Mouse (Mus musculus) liver, adult 2 months (tissue): Measurements from ENCODE around the gene Eif4a1. TPM values are rescaled to one million over a fixed set of nuclear protein-coding genes. Genes with fewer than 3 reads are reported as not detected.

ENCODE experiments used
- DNase-seq: peaks from one replicate; pipeline ENCODE4 v3.0.0-alpha.2; 2011; ENCODE audit warnings: low read depth, low spot score; ENCODE audit errors: extremely low read depth
- H3K27ac ChIP-seq: fragments of 200-500 bp; replicated peaks from 2 replicates; pipeline ENCODE4 v1.5.1; 2012; ENCODE audit warnings: low read depth, mild to moderate bottlenecking, control low read depth, inconsistent platforms, low read length; ENCODE audit not compliant: insufficient read depth
- H3K27me3 ChIP-seq: fragments of 200-500 bp; 2 replicates; pipeline ENCODE4 v1.6.1; 2012; ENCODE audit warnings: mild to moderate bottlenecking, moderate library complexity, low read length, inconsistent platforms; ENCODE audit not compliant: control insufficient read depth, insufficient read depth
- H3K36me3 ChIP-seq: fragments of 200-500 bp; 2 replicates; pipeline ENCODE4 v1.6.1; 2012; ENCODE audit warnings: low read length, inconsistent platforms; ENCODE audit not compliant: control insufficient read depth, insufficient read depth
- H3K4me1 ChIP-seq: fragments of 200-500 bp; 2 replicates; pipeline ENCODE4 v1.6.1; 2011; ENCODE audit warnings: low read length; ENCODE audit not compliant: control insufficient read depth, insufficient read depth
- H3K4me3 ChIP-seq: fragments of 200-500 bp; 2 replicates; pipeline ENCODE4 v1.5.1; 2011; ENCODE audit warnings: low read depth, mild to moderate bottlenecking, control low read depth, low read length, moderate library complexity; ENCODE audit not compliant: insufficient read depth
- H3K79me2 ChIP-seq: fragments of 200-500 bp; 2 replicates; pipeline ENCODE4 v1.6.1; 2012; ENCODE audit warnings: inconsistent platforms, mild to moderate bottlenecking, low read length, moderate library complexity; ENCODE audit not compliant: control insufficient read depth, insufficient read depth
- H3K9ac ChIP-seq: fragments of 200-500 bp; 2 replicates; pipeline ENCODE4 v1.6.1; 2012; ENCODE audit warnings: low read depth, mild to moderate bottlenecking, control low read depth, inconsistent platforms, low read length
- CTCF ChIP-seq: fragments of 200-500 bp; IDR thresholded peaks from 2 replicates; pipeline ENCODE4 v1.5.1; 2011; ENCODE audit warnings: low read depth, low read length, control low read depth
- POLR2A ChIP-seq: fragments of 200-500 bp; IDR thresholded peaks from 2 replicates; pipeline ENCODE4 v1.6.1; 2011; ENCODE audit warnings: low read length, control low read depth; ENCODE audit not compliant: insufficient read depth; ENCODE audit errors: extremely low read depth
- WGBS: fragments of 180-500 bp; shearing (Covaris S2); methylation state at CpG from one replicate; pipeline ENCODE4 v1.1.7; 2018; 5-methylcytosine and 5-hydroxymethylcytosine counted together
- polyA plus RNA-seq: library from polyadenylated mRNA; depleted of rRNA; stranded (reverse); fragments of >200 nt; gene quantifications from 2 replicates; pipeline ENCODE4 v1.2.3, GENCODE M21; 2012
- total RNA-seq: library from RNA; depleted of rRNA; stranded (reverse); fragments of >200 nt; gene quantifications from 2 replicates; pipeline ENCODE4 v1.2.3, GENCODE M21; 2014

The Eif4a1 gene
- total and polyA plus RNA-seq, 2 experiments = 221 to 370 TPM

GRCm38 (mm10) chr11:69665457-69665960, 6.7 kb downstream of the Eif4a1 start:
- DNase-seq = no peak
- peaks cover 12% of the 10 kb centered on the region for H3K4me1 ChIP-seq
- H3K79me2 ChIP-seq = no peaks in the 10 kb centered on the region; the same call in 1 of the 2 replicates
- WGBS = 66% methylated on average over 9 of the region's 9 CpGs
- H3K9ac ChIP-seq = peak overlapping the region; percentile 16
- TF ChIP-seq POLR2A (no peak), CTCF (no peak)
- no peaks in the 10 kb centered on the region for H3K27me3 ChIP-seq
- H3K4me3 ChIP-seq = peak overlapping the region; percentile 23
- H3K27ac ChIP-seq = 0 out of 2 replicates have a peak overlapping the region, but pooled peaks have one; percentile 10
- peaks cover 32% of the 10 kb centered on the region for H3K36me3 ChIP-seq

GRCm38 (mm10) chr11:69664841-69665240, 7.4 kb downstream of the Eif4a1 start:
- Histone ChIP-seq H3K9ac (no peak overlapping the region), H3K27ac (no peak overlapping the region), H3K79me2 (no peaks in the 10 kb centered on the region; the same call in 1 of the 2 replicates), H3K36me3 (peaks cover 26% of the 10 kb centered on the region), H3K4me1 (peaks cover 9% of the 10 kb centered on the region), H3K4me3 (no peak overlapping the region), H3K27me3 (no peaks in the 10 kb centered on the region)
- TF ChIP-seq POLR2A (no peak), CTCF (no peak)
- no peak for DNase-seq
- 87% methylated on average over 7 of the region's 7 CpGs for WGBS

- TF ChIP-seq CTCF (no peak), POLR2A (no peak)
- Histone ChIP-seq H3K27me3 (no peaks in the 10 kb centered on the region), H3K36me3 (peaks cover 16% of the 10 kb centered on the region), H3K4me1 (peaks cover 9% of the 10 kb centered on the region), H3K4me3 (no peak overlapping the region), H3K79me2 (no peaks in the 10 kb centered on the region; the same call in 1 of the 2 replicates), H3K27ac (peak overlapping the region; percentile 17), H3K9ac (no peak overlapping the region)
- peak; percentile 68 for DNase-seq
- 41% methylated on average over 6 of the region's 6 CpGs for WGBS
Observed at GRCm38 (mm10) chr11:69663795-69664194, 8.4 kb downstream of the Eif4a1 start.

GRCm38 (mm10) chr11:69662967-69663671, 9.1 kb downstream of the Eif4a1 start:
- TF ChIP-seq CTCF (no peak), POLR2A (no peak)
- H3K27me3 ChIP-seq = no peaks in the 10 kb centered on the region
- DNase-seq = peak; percentile 44
- H3K36me3 ChIP-seq = peaks cover 10% of the 10 kb centered on the region; the same call in 1 of the 2 replicates
- H3K27ac ChIP-seq = peak overlapping the region; percentile 70
- peak overlapping the region; percentile 65 for H3K4me3 ChIP-seq
- peaks cover 9% of the 10 kb centered on the region for H3K4me1 ChIP-seq
- H3K79me2 ChIP-seq = no peaks in the 10 kb centered on the region; the same call in 1 of the 2 replicates
- WGBS = 65% methylated on average over 13 of the region's 13 CpGs
- H3K9ac ChIP-seq = peak overlapping the region; percentile 28

GRCm38 (mm10) chr11:69662213-69662966, 9.8 kb downstream of the Eif4a1 start, which contains the start of gene Mpdu1:
Gene Mpdu1, minus strand, starts transcription at chr11:69662642.
- Histone ChIP-seq H3K27me3 (no peaks in the 10 kb centered on the region), H3K27ac (peak within 1 kb of the TSS; percentile 87), H3K4me1 (peaks cover 9% of the 10 kb centered on the region), H3K36me3 (peaks cover 3% of the 10 kb centered on the region; the same call in 1 of the 2 replicates), H3K4me3 (peak within 1 kb of the TSS; percentile 65), H3K79me2 (no peaks in the 10 kb centered on the region; the same call in 1 of the 2 replicates), H3K9ac (peak within 1 kb of the TSS; percentile 79)
- under 1% methylated on average over 48 of the region's 48 CpGs for WGBS
- TF ChIP-seq CTCF = peak; percentile 53
- peak; percentile 82; the same call in 1 of the 2 replicates for TF ChIP-seq POLR2A
- DNase-seq = peak; percentile 83
